Mouse (Mus musculus) erythroblast, embryonic 14.5 days (primary cell): ENCODE data around the gene Nucks1. TPM values are rescaled to one million over a fixed set of nuclear protein-coding genes. Genes with fewer than 3 reads are reported as not detected.

Experiments used
- H3K27me3 ChIP-seq: 2 replicates; pipeline ENCODE4 v1.6.1; 2012; ENCODE audit warnings: inconsistent platforms; ENCODE audit not compliant: control insufficient read depth
- H3K36me3 ChIP-seq: 2 replicates; pipeline ENCODE4 v1.6.1; 2012; ENCODE audit warnings: mild to moderate bottlenecking, inconsistent platforms; ENCODE audit not compliant: control insufficient read depth
- H3K4me1 ChIP-seq: 2 replicates; pipeline ENCODE4 v1.6.1; 2012; ENCODE audit warnings: inconsistent platforms; ENCODE audit not compliant: control insufficient read depth
- H3K4me3 ChIP-seq: replicated peaks from 2 replicates; pipeline ENCODE3; 2012; ENCODE audit warnings: moderate library complexity, mild to moderate bottlenecking, inconsistent platforms
- H3K9me3 ChIP-seq: 2 replicates; pipeline ENCODE4 v1.6.1; 2012; ENCODE audit warnings: low read length, inconsistent platforms, mixed read lengths; ENCODE audit not compliant: control insufficient read depth
- GATA1 ChIP-seq: IDR thresholded peaks from 2 replicates; pipeline ENCODE4 v1.6.1; 2012; ENCODE audit warnings: low read length, inconsistent platforms, mixed read lengths
- TAL1 ChIP-seq: IDR thresholded peaks from 3 replicates; pipeline ENCODE4 v1.6.1; 2012; ENCODE audit warnings: low read length, inconsistent platforms, mixed read lengths
- polyA plus RNA-seq: library from polyadenylated mRNA; stranded (reverse); fragments of >175 nt; gene quantifications from 2 replicates; pipeline ENCODE4 v1.2.3, GENCODE M21; 2012

Nucks1 gene
- 1.1 and 1.3 TPM in 2 replicates for polyA plus RNA-seq

GRCm38 (mm10) chr1:131910001-131910648 is at the start of gene Nucks1:
Gene Nucks1 (plus strand): TSS chr1:131910534.
- Histone ChIP-seq H3K36me3 (peaks cover 22% of the 10 kb centered on the region), H3K27me3 (peaks cover 38% of the 10 kb centered on the region), H3K4me1 (peaks cover 24% of the 10 kb centered on the region), H3K4me3 (peak within 1 kb of the TSS; percentile 99), H3K9me3 (peaks cover 3% of the 10 kb centered on the region; the same call in 1 of the 2 replicates)
- no peak for TF ChIP-seq GATA1
- no peak for TF ChIP-seq TAL1

- H3K4me3 ChIP-seq = no peak overlapping the region
- H3K4me1 ChIP-seq = peaks cover 2% of the 10 kb centered on the region
- no peaks in the 10 kb centered on the region for H3K9me3 ChIP-seq
- H3K36me3 ChIP-seq = no peaks in the 10 kb centered on the region
- no peaks in the 10 kb centered on the region; the same call in 1 of the 2 replicates for H3K27me3 ChIP-seq
- TF ChIP-seq TAL1 (no peak), GATA1 (no peak)
These were observed 48.5 kb upstream of the Nucks1 start for GRCm38 (mm10) chr1:131861811-131862210.

GRCm38 (mm10) chr1:131865596-131865995 is 44.7 kb upstream of the Nucks1 start:
- Histone ChIP-seq H3K4me3 (no peak overlapping the region), H3K9me3 (no peaks in the 10 kb centered on the region), H3K36me3 (no peaks in the 10 kb centered on the region), H3K4me1 (peaks cover 13% of the 10 kb centered on the region), H3K27me3 (peaks cover 5% of the 10 kb centered on the region)
- TF ChIP-seq TAL1 = no peak

GRCm38 (mm10) chr1:131866304-131866999 is 43.9 kb upstream of the Nucks1 start:
- peaks cover 13% of the 10 kb centered on the region for H3K4me1 ChIP-seq
- TF ChIP-seq TAL1 (no peak), GATA1 (no peak)
- H3K36me3 ChIP-seq = no peaks in the 10 kb centered on the region
- peak overlapping the region; percentile 80 for H3K4me3 ChIP-seq
- no peaks in the 10 kb centered on the region for H3K9me3 ChIP-seq
- peaks cover 5% of the 10 kb centered on the region for H3K27me3 ChIP-seq

GRCm38 (mm10) chr1:131867093-131867945 is 43.0 kb upstream of the Nucks1 start, which contains the start of gene Rab29:
Gene Rab29 (plus strand): TSS chr1:131867224.
- peak within 1 kb of the TSS; percentile 80 for H3K4me3 ChIP-seq
- no peak for TF ChIP-seq GATA1
- TF ChIP-seq TAL1 = no peak

GRCm38 (mm10) chr1:131867946-131868290 is 42.4 kb upstream of the Nucks1 start:
- Histone ChIP-seq H3K4me1 (peaks cover 13% of the 10 kb centered on the region), H3K27me3 (peaks cover 5% of the 10 kb centered on the region), H3K4me3 (peak overlapping the region; percentile 80), H3K9me3 (no peaks in the 10 kb centered on the region), H3K36me3 (no peaks in the 10 kb centered on the region; the same call in 1 of the 2 replicates)
- TF ChIP-seq GATA1 (no peak), TAL1 (no peak)

More at GRCm38 (mm10) chr1:131867093-131867945, 43.0 kb upstream of the Nucks1 start, which contains the start of gene Rab29:
- Histone ChIP-seq H3K4me1 (peaks cover 13% of the 10 kb centered on the region), H3K9me3 (no peaks in the 10 kb centered on the region), H3K27me3 (peaks cover 5% of the 10 kb centered on the region), H3K36me3 (no peaks in the 10 kb centered on the region; the same call in 1 of the 2 replicates)

- Histone ChIP-seq H3K4me3 (no peak overlapping the region), H3K27me3 (peaks cover 5% of the 10 kb centered on the region), H3K36me3 (no peaks in the 10 kb centered on the region; the same call in 1 of the 2 replicates), H3K4me1 (peaks cover 13% of the 10 kb centered on the region), H3K9me3 (no peaks in the 10 kb centered on the region)
- TF ChIP-seq TAL1 (no peak; the same call in 2 of the 3 replicates), GATA1 (no peak)
These were observed 40.8 kb upstream of the Nucks1 start for GRCm38 (mm10) chr1:131869561-131869960.

GRCm38 (mm10) chr1:131872856-131873255 is 37.5 kb upstream of the Nucks1 start:
- no peak for TF ChIP-seq GATA1
- no peak for TF ChIP-seq TAL1
- Histone ChIP-seq H3K4me1 (peaks cover 2% of the 10 kb centered on the region), H3K27me3 (peaks cover 2% of the 10 kb centered on the region), H3K9me3 (no peaks in the 10 kb centered on the region), H3K4me3 (no peak overlapping the region), H3K36me3 (no peaks in the 10 kb centered on the region; the same call in 1 of the 2 replicates)
